Mouse (Mus musculus) neural tube, embryonic 12.5 days (tissue): ENCODE results near the gene Gadd45g. TPM values are rescaled to one million over a fixed set of nuclear protein-coding genes. Genes with fewer than 3 reads are reported as not detected.
A peak's percentile ranks its signal among the peaks of the same experiment; 100 is the strongest.

Experiments
- ATAC-seq: fragments of 200-750 bp; cut with Nextera tagmentation; 2 replicates; pipeline ENCODE4 v1.8.0; 2017; ENCODE audit warnings: low read depth, mild to moderate bottlenecking, moderate TSS enrichment, moderate library complexity; ENCODE audit not compliant: low FRiP score
- H3K27ac ChIP-seq: fragments of 300-500 bp; sonication (generic); 2 replicates; pipeline ENCODE4 v1.5.1; 2016
- H3K27me3 ChIP-seq: fragments of 300-500 bp; sonication (generic); replicated peaks from 2 replicates; pipeline ENCODE4 v1.6.1; 2016; ENCODE audit warnings: mild to moderate bottlenecking
- H3K36me3 ChIP-seq: fragments of 300-500 bp; sonication (generic); 2 replicates; pipeline ENCODE4 v1.6.1; 2016; ENCODE audit warnings: mild to moderate bottlenecking
- H3K4me1 ChIP-seq: fragments of 300-500 bp; sonication (generic); 2 replicates; pipeline ENCODE4 v1.6.1; 2016
- H3K4me2 ChIP-seq: fragments of 300-500 bp; sonication (generic); replicated peaks from 2 replicates; pipeline ENCODE4 v1.6.1; 2016; ENCODE audit warnings: mild to moderate bottlenecking
- H3K4me3 ChIP-seq: fragments of 300-500 bp; sonication (generic); 2 replicates; pipeline ENCODE4 v1.5.1; 2016
- H3K9ac ChIP-seq: fragments of 300-500 bp; sonication (generic); 2 replicates; pipeline ENCODE4 v1.6.1; 2016; ENCODE audit warnings: mild to moderate bottlenecking
- H3K9me3 ChIP-seq: fragments of 300-500 bp; sonication (generic); 2 replicates; pipeline ENCODE4 v1.6.1; 2016; ENCODE audit warnings: mild to moderate bottlenecking
- WGBS: fragments of 180-500 bp; shearing (Covaris S2); methylation state at CpG from one replicate; pipeline ENCODE4 v1.1.7; 2016; 5-methylcytosine and 5-hydroxymethylcytosine counted together
- polyA plus RNA-seq: library from polyadenylated mRNA; unstranded; fragments of >200 nt; fragmentation: Nextera tagmentation; extraction: Ambion mirVana; gene quantifications from 2 replicates; pipeline ENCODE4 v1.2.1, GENCODE M21; 2016

The Gadd45g gene
- 237 and 261 TPM in 2 replicates for polyA plus RNA-seq

DNA sequence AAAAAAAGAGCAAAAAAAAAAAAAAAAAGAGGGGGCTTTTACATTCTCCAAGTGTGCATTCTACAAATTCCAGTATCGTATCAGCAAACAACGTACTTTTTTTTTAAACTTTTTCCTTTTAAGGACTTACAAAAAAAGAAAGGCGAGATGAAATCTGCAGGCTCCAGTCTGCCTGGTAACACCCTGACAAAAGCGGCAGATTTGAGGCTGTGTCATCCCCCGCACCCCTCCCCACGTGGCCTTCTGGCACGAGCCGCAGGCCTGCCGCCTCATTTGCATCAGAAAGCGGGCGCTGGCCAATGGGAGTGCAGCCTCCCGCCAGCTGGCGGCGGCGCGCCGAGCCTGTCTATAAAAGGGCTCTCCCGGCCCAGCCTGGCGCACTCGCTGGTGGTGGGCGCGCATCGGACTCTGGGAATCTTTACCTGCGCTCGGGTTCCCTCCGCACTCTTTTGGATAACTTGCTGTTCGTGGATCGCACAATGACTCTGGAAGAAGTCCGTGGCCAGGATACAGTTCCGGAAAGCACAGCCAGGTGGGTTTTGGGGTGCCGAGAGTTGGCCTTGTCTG is at the start of gene Gadd45g:
Gadd45g (plus strand) TSS at position 378 of the 567 bp plus-strand sequence.
- peaks cover 52% of the 10 kb centered on the region for H3K4me1 ChIP-seq
- no peaks in the 10 kb centered on the region for H3K36me3 ChIP-seq
- ATAC-seq = peak; percentile 67
- peak within 1 kb of the TSS; percentile 82 for H3K27ac ChIP-seq
- peak within 1 kb of the TSS; percentile 78 for H3K9ac ChIP-seq
- peaks cover 31% of the 10 kb centered on the region for H3K27me3 ChIP-seq
- WGBS = under 1% methylated on average over 31 of the region's 31 CpGs
- H3K4me2 ChIP-seq = peak within 1 kb of the TSS; percentile 82
- no peaks in the 10 kb centered on the region for H3K9me3 ChIP-seq
- peak within 1 kb of the TSS; percentile 67 for H3K4me3 ChIP-seq

DNA sequence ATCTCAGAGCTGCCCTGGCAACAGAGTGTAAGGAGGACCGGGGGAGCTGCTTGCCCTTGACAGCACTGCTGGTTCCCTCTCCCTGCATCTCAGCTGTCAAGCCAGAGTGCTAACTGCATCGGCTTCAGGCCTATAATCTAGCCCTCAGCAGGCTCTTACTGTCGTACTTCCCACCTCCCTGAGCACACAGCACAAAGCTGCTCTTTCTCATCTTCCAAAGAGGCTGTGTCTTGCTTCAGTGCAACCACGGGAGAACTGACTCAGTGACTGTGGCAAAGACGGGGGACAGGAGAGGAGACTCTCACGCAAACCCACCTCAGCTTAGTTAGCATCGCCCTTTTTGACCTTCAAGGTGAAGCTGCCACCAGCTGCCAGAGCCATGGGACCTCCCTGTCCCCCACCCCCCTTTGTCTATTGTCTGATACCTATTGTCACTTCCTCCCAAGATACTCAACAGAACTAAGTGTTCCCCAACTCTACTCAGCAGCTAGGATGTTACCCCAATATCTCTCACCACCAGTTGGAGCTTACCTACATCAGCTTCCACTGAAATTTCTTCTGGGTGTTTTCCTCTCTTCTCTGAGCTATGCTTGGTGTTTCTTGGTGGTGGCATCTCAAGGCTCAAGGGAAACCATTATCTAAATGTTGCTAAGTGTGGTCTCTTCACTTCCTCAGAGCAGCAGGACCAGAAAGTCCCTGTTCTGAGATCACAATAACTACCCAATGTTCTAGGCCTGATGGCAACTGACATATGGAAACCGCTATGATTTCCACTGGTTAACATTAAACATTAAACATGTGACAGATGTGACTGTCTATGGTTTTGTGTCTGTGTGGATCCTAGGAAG is 48.4 kb upstream of the Gadd45g start:
- Histone ChIP-seq H3K4me3 (no peak overlapping the region), H3K27me3 (peaks cover under 1% of the 10 kb centered on the region), H3K9me3 (no peaks in the 10 kb centered on the region), H3K4me1 (0 out of 2 replicates have a peak, but pooled peaks cover under 1% of the 10 kb centered on the region), H3K27ac (no peak overlapping the region), H3K9ac (no peak overlapping the region), H3K4me2 (no peak overlapping the region), H3K36me3 (no peaks in the 10 kb centered on the region)
- WGBS = 68% methylated on average over 8 of the region's 8 CpGs
- ATAC-seq = no peak

DNA sequence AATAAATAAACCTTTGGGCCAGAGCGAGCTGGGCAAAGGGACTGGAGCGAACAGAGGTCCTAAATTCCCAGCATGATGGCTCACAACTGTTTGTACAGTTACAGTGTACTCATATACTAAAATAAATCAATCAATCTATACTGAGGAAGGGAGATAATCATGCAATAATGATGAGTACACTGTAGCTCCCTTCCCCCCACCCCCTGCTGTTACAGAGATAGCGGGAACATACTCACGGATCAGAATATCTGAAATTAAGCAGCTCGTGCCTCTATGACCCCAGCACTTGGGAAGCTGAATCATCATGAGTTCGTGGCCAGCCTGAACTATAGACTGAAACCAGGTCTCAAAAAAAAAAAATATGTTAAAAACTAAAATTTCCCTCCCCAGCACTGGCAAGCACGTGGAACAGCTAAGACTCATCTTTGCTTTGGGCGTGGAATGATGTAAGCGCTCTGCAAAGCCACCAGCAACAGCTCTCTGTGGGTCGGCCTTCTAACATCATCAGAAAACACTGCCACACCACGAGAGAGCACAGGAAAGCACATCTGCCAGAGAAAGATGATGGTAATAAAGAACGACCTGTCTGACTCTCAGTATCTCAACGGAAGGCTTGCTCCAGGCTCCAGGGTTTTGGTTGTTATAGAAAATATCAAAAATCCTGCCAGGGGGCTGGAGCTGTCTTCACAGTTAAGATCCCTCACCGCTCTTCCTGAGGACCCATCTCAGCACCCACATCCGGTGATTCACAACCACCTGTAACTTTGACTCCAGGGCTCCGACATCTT is 46.5 kb upstream of the Gadd45g start:
- Histone ChIP-seq H3K9me3 (no peaks in the 10 kb centered on the region), H3K36me3 (no peaks in the 10 kb centered on the region), H3K27ac (no peak overlapping the region), H3K4me3 (no peak overlapping the region), H3K4me1 (no peaks in the 10 kb centered on the region), H3K9ac (no peak overlapping the region), H3K4me2 (no peak overlapping the region), H3K27me3 (no peaks in the 10 kb centered on the region; the same call in 1 of the 2 replicates)
- ATAC-seq = no peak
- WGBS = 83% methylated on average over 16 of the region's 16 CpGs

DNA sequence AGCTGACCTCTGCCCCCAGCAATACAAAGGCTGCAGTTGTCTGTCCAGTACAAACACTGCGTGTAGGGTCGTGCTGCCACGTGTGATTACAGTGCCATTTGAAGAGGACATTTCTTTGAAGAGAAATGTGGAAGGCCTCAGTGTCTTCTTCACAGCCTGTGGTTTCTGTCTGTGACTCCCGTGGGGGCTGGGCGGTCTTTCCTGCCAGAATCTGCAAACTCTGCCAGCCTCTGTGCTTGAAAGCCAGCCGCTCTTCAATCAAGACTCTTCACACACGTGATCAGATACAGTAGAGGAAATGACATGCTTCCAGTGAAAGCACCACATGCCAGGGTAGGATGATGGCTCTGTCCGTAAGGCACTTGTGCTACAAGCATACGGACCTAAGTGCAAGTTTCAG is 45.6 kb upstream of the Gadd45g start:
- H3K27ac ChIP-seq = no peak overlapping the region
- 65% methylated on average over 9 of the region's 9 CpGs for WGBS
- no peaks in the 10 kb centered on the region for H3K4me1 ChIP-seq
- no peaks in the 10 kb centered on the region for H3K9me3 ChIP-seq
- no peaks in the 10 kb centered on the region for H3K36me3 ChIP-seq
- no peak for ATAC-seq
- no peak overlapping the region for H3K4me3 ChIP-seq
- H3K9ac ChIP-seq = no peak overlapping the region
- H3K27me3 ChIP-seq = no peaks in the 10 kb centered on the region; the same call in 1 of the 2 replicates
- H3K4me2 ChIP-seq = no peak overlapping the region

DNA sequence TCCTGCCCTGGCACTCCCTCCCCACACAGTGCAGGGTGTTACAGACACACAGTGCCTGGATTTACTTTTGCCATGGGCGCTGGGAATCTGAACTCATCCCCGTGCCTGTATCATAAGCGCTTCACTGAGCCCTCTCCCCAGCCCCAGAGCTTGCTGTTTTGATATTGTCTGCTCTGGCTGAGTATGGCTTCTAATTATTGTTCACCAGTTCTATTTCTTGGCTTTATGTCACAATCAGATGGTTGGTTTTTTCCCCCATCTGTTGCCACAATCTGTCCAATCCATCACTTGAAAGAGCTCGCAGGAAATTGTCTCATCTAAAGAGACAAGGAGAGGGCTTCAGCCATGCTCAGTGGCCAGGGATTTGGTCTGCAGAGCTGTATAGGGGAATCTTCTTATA is 40.8 kb upstream of the Gadd45g start:
- Histone ChIP-seq H3K27ac (no peak overlapping the region), H3K27me3 (no peaks in the 10 kb centered on the region), H3K9ac (no peak overlapping the region), H3K4me3 (no peak overlapping the region), H3K4me1 (no peaks in the 10 kb centered on the region), H3K4me2 (no peak overlapping the region), H3K36me3 (no peaks in the 10 kb centered on the region), H3K9me3 (no peaks in the 10 kb centered on the region)
- no peak for ATAC-seq
- WGBS = 77% methylated on average over 4 of the region's 4 CpGs

DNA sequence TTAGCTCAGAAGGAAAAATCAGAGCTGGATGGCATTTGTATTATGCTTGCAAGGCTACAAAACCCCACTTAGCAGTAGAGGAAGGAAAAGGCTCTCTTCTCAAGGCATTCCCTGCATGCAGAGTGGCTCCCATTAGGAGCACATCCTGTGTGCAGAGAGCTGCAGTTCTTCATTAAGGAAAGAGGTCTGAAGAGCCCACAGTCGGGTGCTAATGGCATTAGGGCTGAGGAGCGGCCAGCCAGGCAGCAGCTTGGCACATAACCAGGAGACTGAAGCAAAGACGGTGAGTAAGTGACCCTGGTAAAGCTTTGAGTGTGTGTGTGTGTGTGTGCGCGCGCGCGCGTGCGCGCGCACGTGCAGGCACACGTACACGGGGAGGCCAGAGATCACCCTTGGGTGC is 40.3 kb upstream of the Gadd45g start:
- Histone ChIP-seq H3K4me1 (no peaks in the 10 kb centered on the region), H3K9ac (no peak overlapping the region), H3K27ac (no peak overlapping the region), H3K36me3 (no peaks in the 10 kb centered on the region), H3K27me3 (no peaks in the 10 kb centered on the region), H3K4me2 (no peak overlapping the region), H3K4me3 (no peak overlapping the region), H3K9me3 (no peaks in the 10 kb centered on the region)
- WGBS = 88% methylated on average over 15 of the region's 15 CpGs
- ATAC-seq = no peak

DNA sequence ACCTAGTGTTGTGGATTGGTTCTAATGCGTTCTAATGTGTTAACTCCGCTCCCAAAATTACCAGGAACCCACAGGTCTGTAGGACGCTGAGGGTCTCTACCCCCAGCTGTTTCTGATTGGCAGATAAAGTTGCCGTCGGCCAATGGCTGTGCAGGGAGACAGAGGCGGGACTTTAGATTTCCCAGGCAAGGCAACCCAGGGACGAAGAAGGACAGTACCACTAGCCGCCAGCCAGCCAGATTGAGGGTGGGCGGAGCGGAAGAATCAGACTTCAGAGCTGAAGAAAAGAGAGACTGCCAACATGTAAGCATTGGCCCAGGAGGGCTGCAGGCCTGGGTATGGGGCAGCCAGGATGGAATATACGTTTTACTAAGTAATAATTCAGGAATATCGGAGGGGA is 38.3 kb upstream of the Gadd45g start:
- no peak for ATAC-seq
- H3K4me1 ChIP-seq = peaks cover 7% of the 10 kb centered on the region; the same call in 1 of the 2 replicates

DNA sequence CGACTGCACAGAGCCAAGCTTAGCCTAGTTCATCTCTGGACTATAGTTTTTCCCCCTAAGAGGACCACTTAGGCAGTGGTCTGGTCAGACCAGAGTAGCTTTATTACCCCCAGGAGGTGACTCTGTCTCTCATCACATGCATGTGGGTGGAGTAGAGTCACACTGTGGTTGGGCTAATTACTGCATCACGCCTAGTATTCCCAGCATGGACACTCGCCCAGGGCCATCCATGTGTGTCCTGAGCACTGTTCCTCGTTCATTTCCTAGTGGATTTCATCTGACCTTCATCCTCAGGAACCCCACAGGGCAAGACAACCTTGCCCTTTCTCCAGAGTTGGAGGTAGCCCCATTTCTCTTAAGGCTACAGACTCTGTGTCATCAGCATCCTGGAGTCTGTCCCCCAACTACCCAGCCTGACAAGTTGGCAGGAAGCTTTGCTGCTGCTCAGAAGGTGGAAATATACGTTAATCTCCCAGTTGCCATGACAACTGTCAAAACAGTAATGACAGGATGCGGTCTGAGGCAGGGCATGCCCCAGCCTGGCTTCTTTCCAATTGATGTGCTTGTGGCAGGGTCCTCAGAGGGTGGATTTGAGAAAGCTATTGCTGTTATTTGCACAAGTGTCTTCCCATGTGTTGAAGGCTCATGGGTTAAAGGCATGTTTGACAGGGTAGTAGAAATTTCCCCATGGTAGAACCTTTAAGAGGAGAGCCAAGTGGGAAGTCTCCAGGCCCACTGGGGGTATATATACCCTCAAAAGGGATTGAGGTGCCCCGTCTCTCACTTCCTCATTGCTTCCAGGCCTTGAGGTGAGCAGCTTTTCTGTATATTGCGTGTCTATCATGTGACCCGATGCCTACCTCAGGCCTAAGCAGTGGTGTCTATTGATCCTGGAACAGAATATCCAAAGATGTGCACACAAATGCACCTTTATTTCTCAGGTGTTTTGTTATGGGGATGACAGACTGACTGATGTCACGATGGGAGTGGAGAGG is 32.6 kb upstream of the Gadd45g start:
- H3K4me1 ChIP-seq = peaks cover 17% of the 10 kb centered on the region
- no peaks in the 10 kb centered on the region for H3K9me3 ChIP-seq
- H3K27ac ChIP-seq = no peak overlapping the region
- H3K4me2 ChIP-seq = no peak overlapping the region
- no peaks in the 10 kb centered on the region for H3K36me3 ChIP-seq
- no peak for ATAC-seq
- no peak overlapping the region for H3K4me3 ChIP-seq
- WGBS = 60% methylated on average over 10 of the region's 10 CpGs
- no peaks in the 10 kb centered on the region for H3K27me3 ChIP-seq
- H3K9ac ChIP-seq = no peak overlapping the region

More for the DNA sequence above, 38.3 kb upstream of the Gadd45g start:
- H3K4me3 ChIP-seq = no peak overlapping the region
- H3K27ac ChIP-seq = no peak overlapping the region
- WGBS = 26% methylated on average over 12 of the region's 12 CpGs
- H3K9me3 ChIP-seq = no peaks in the 10 kb centered on the region
- H3K4me2 ChIP-seq = 0 out of 2 replicates have a peak overlapping the region, but pooled peaks have one; percentile 12
- H3K9ac ChIP-seq = no peak overlapping the region
- H3K27me3 ChIP-seq = no peaks in the 10 kb centered on the region
- no peaks in the 10 kb centered on the region for H3K36me3 ChIP-seq

DNA sequence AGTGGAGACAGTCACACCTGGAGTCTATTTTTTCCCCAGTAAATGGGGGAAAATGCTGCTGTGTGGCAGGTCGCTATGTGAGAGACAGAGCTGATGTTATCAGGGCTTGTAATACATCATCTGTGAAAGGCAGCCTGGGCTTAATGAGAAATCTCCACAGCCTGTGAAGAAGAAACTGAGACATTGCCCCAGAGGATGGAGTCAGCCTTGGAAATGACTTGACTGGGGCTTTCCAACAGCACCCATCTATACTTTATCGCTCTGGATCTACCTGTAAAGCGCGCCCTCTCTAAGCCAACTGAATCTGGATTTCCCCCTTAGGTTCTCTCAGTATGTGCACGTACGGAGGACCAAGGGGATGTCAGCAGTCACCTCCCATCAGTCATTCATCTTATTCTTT is 31.8 kb upstream of the Gadd45g start:
- H3K4me1 ChIP-seq = peaks cover 17% of the 10 kb centered on the region
- no peak for ATAC-seq
- H3K9me3 ChIP-seq = no peaks in the 10 kb centered on the region
- no peaks in the 10 kb centered on the region for H3K36me3 ChIP-seq
- H3K9ac ChIP-seq = no peak overlapping the region
- H3K4me3 ChIP-seq = no peak overlapping the region
- 91% methylated on average over 6 of the region's 6 CpGs for WGBS
- no peak overlapping the region for H3K4me2 ChIP-seq
- no peak overlapping the region for H3K27ac ChIP-seq
- no peaks in the 10 kb centered on the region for H3K27me3 ChIP-seq

DNA sequence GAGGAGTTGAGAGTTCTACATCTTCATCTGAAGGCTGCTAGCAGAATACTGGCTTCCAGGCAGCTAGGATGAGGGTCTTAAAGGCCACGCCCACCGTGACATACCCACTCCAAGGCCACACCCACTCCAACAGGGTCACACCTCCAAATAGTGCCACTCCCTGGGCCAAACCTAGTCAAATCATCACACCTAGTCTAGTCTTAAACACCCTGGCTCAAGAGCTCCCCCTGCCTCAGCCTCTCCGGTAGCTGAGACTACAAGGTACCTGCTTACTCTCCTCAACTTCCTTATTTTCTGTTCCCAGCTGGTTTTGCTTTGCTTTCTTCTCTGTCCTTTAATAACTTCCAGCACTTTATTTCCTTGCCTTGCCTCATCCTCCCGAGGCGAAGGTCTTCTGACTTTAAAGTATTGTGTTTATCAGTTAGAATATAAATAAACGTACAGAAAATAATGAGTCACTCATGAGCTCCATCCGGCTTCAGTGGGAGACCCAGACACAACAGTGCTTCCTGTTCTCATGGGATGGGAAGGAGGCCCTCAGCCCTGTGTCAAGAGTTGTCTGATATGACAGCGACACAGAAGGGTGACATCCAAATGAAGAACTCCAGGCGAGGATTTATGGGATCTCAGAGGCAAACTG is 30.5 kb upstream of the Gadd45g start:
- H3K9me3 ChIP-seq = no peaks in the 10 kb centered on the region
- no peak overlapping the region for H3K9ac ChIP-seq
- H3K4me1 ChIP-seq = peaks cover 17% of the 10 kb centered on the region
- H3K27ac ChIP-seq = no peak overlapping the region
- no peak overlapping the region for H3K4me2 ChIP-seq
- no peaks in the 10 kb centered on the region for H3K27me3 ChIP-seq
- ATAC-seq = no peak
- H3K4me3 ChIP-seq = no peak overlapping the region
- WGBS = 82% methylated on average over 9 of the region's 9 CpGs
- H3K36me3 ChIP-seq = no peaks in the 10 kb centered on the region

DNA sequence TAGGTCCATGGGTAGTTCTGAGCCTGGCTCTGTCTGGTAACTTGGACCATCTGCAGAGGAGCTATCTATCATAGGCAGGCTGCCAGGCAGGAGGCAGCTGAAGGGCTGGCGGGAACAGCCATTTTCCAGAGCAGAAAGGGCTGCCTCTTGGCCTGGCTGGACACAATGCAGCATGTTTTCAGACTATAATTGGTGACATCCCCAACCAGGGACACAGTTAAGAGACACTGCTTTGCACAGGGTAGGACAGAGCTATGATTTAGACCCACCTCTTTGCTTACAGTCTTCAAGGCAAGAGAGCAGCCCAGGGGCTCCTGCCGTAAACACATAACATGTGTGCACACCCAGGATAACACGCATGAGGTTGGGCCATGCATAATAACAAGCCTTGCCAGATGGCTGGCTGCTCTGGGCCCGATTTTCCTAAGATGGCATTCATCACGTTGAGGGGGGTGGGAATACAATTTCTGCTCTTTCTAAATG is 29.9 kb upstream of the Gadd45g start:
- Histone ChIP-seq H3K9me3 (no peaks in the 10 kb centered on the region), H3K27me3 (no peaks in the 10 kb centered on the region), H3K9ac (no peak overlapping the region), H3K4me3 (no peak overlapping the region), H3K4me1 (peaks cover 17% of the 10 kb centered on the region), H3K27ac (no peak overlapping the region), H3K36me3 (no peaks in the 10 kb centered on the region), H3K4me2 (no peak overlapping the region)
- 73% methylated on average over 5 of the region's 5 CpGs for WGBS
- no peak for ATAC-seq
